Mouse (Mus musculus) erythroblast, embryonic 14.5 days (primary cell): ENCODE data around the gene Fam222b.

Experiments used
- GATA1 ChIP-seq: IDR thresholded peaks from 2 replicates; pipeline ENCODE4 v1.6.1; 2012; ENCODE audit warnings: low read length, inconsistent platforms, mixed read lengths
- TAL1 ChIP-seq: IDR thresholded peaks from 3 replicates; pipeline ENCODE4 v1.6.1; 2012; ENCODE audit warnings: low read length, inconsistent platforms, mixed read lengths

GRCm38 (mm10) chr11:78095144-78095516 is 670 bp downstream of the Fam222b start:
- TF ChIP-seq GATA1 (no peak), TAL1 (no peak)
